Mouse (Mus musculus) hematopoietic stem cell, adult 5-6 weeks (primary cell): ENCODE data around the gene Mrap. TPM values are rescaled to one million over a fixed set of nuclear protein-coding genes. Genes with fewer than 3 reads are reported as not detected.

ENCODE experiments used
- ATAC-seq, 2 experiments: fragments of 125-278 bp in 1 of 2; replicated peaks in 1 of 2; 2 replicates each; pipeline ENCODE4 v1.8.0; 2016 to 2017; ENCODE audit warnings: inconsistent platforms in 2 of 2, mild to moderate bottlenecking in 2 of 2, moderate number of reproducible peaks in 2 of 2, low read depth in 1 of 2, moderate TSS enrichment in 1 of 2; ENCODE audit not compliant: low FRiP score in 2 of 2, poor library complexity in 2 of 2, severe bottlenecking in 2 of 2, insufficient read depth in 1 of 2, low TSS enrichment in 1 of 2
- total RNA-seq: library from RNA; stranded (forward); fragments of 172-1452, 232-1000 nt; gene quantifications from 2 replicates; pipeline ENCODE4 v1.2.3, GENCODE M21; 2017

Gene Mrap
- total RNA-seq, 1 experiment from 2014 or later = not detected

- ATAC-seq = no peak
These were observed 54.5 kb downstream of the Mrap start for GRCm38 (mm10) chr16:90792500-90792899.

GRCm38 (mm10) chr16:90794708-90795107, 56.7 kb downstream of the Mrap start:
- peak in 1 of 2 experiments; percentile 12; a peak in 1 of 4 replicates for ATAC-seq

- ATAC-seq = no peak
These were observed 60.4 kb downstream of the Mrap start for GRCm38 (mm10) chr16:90798446-90798845.

- ATAC-seq = no peak
These were observed 60.8 kb downstream of the Mrap start for GRCm38 (mm10) chr16:90798848-90799247.

Other genes with a start within 250 kb of the Mrap start
- gene Mis18a, start 10.8 kb upstream of the Mrap start, total RNA-seq = 34.3 and 45.1 TPM in 2 replicates
- gene Urb1, start 72.2 kb downstream of the Mrap start, total RNA-seq = 9.8 and 11.1 TPM in 2 replicates
- gene Eva1c, start 88.5 kb downstream of the Mrap start, total RNA-seq = not detected in 2 replicates
- gene Cfap298, start 196.9 kb downstream of the Mrap start, total RNA-seq = 54.6 and 80.8 TPM in 2 replicates